8 mouse cellular contexts compared by ENCODE assay signal in genomic region chr11:119210321-119211100, GRCm38 (mm10). TPM values are rescaled to one million over a fixed set of nuclear protein-coding genes. Genes with fewer than 3 reads are reported as not detected.
DNase-seq lines count a peak whose midpoint lies in the region; ATAC-seq and TF ChIP-seq lines count a peak whose summit lies in the region.

No protein-coding gene starts in this region.

- no peak for TF ChIP-seq EP300 in heart, postnatal 0 days (IDR thresholded peaks at IDR 0.05; ENCODE audit: low read depth)

- in situ Hi-C loops in ES-E14 (cut with MboI; ENCODE audit: low sequenced_read_pairs in 2 of 2, unreplicated experiment in 2 of 2), result no loop called here

- H3K4me2 ChIP-seq in heart, postnatal 0 days (ENCODE audit: low read depth, low read length), result peak overlapping the region; percentile 27
- no peak overlapping the region for H3K4me2 ChIP-seq in stomach, embryonic 14.5 days (replicated peaks; ENCODE audit: low read depth, low read length)

- H3K9me3 ChIP-seq in ES-E14 (ENCODE audit: control insufficient read depth, insufficient read depth, low read depth, low read length), result no peaks in the 10 kb centered on the region
- no peaks in the 10 kb centered on the region for H3K9me3 ChIP-seq in heart, postnatal 0 days (replicated peaks; ENCODE audit: control insufficient read depth, low read length)
- H3K9me3 ChIP-seq in stomach, embryonic 14.5 days (ENCODE audit: control insufficient read depth, low read depth, low read length), result no peaks in the 10 kb centered on the region

- ATAC-seq in heart, postnatal 0 days (ENCODE audit: insufficient read depth, low read depth), result peak; percentile 26; the same call in 1 of the 2 replicates
- ATAC-seq in stomach, embryonic 14.5 days (ENCODE audit: insufficient number of reproducible peaks, insufficient read depth, low FRiP score, low read depth), result no peak

- H3K9ac ChIP-seq in ES-E14 (ENCODE audit: insufficient read depth, low read depth, low read length, poor library complexity, severe bottlenecking), result peak overlapping the region; percentile 5; the same call in 1 of the 2 replicates
- no peak overlapping the region for H3K9ac ChIP-seq in heart, postnatal 0 days (replicated peaks; ENCODE audit: low read depth, low read length)
- H3K9ac ChIP-seq in stomach, embryonic 14.5 days (replicated peaks; ENCODE audit: low read depth, low read length), result no peak overlapping the region

- peaks cover 1 to 29% of the 10 kb centered on the region in 2 experiments; a peak in 3 of 4 replicates for H3K4me1 ChIP-seq in ES-E14 (ENCODE audit: control insufficient read depth in 2 of 2, insufficient read depth in 2 of 2, low read length in 2 of 2, poor library complexity in 1 of 2)
- H3K4me1 ChIP-seq in heart, postnatal 0 days (ENCODE audit: control insufficient read depth, insufficient read depth), result peaks cover 44% of the 10 kb centered on the region
- H3K4me1 ChIP-seq in stomach, embryonic 14.5 days (ENCODE audit: control insufficient read depth, insufficient read depth, low read length), result peaks cover 48% of the 10 kb centered on the region

- DNase-seq in adrenal gland, adult 2 months, result peak; percentile 62
- DNase-seq in adrenal gland, adult 18-20 months (ENCODE audit: low spot score in 2 of 2), result no peak
- no peak for DNase-seq in ES-E14 (ENCODE audit: low read depth, low spot score)
- DNase-seq in fibroblast of lung, adult 2 months (ENCODE audit: low read depth), result peak; percentile 78
- DNase-seq in heart, postnatal 0 days (ENCODE audit: low spot score), result peak; percentile 43
- peak; percentile 74 to 76 for DNase-seq in lung, adult 18-20 months
- no peak for DNase-seq in spleen, postnatal 4 days (ENCODE audit: low spot score in 2 of 2)

- peaks cover 5% of the 10 kb centered on the region; the same call in 1 of the 2 replicates for H3K36me3 ChIP-seq in ES-E14 (ENCODE audit: control insufficient read depth, insufficient read depth, low read length, poor library complexity, severe bottlenecking)
- H3K36me3 ChIP-seq in heart, postnatal 0 days (replicated peaks; ENCODE audit: control insufficient read depth, insufficient read depth, low read length), result peaks cover 9% of the 10 kb centered on the region
- H3K36me3 ChIP-seq in stomach, embryonic 14.5 days (ENCODE audit: control insufficient read depth, insufficient read depth, low read length), result peaks cover 12% of the 10 kb centered on the region

- H3K27me3 ChIP-seq in heart, postnatal 0 days (ENCODE audit: control insufficient read depth, insufficient read depth, low read length), result no peaks in the 10 kb centered on the region
- H3K27me3 ChIP-seq in stomach, embryonic 14.5 days (ENCODE audit: control insufficient read depth, insufficient read depth, low read length), result no peaks in the 10 kb centered on the region

- H3K27ac ChIP-seq in ES-E14 (ENCODE audit: insufficient read depth, low read depth, low read length, poor library complexity, severe bottlenecking), result no peak overlapping the region
- peak overlapping the region; percentile 30; the same call in 1 of the 2 replicates for H3K27ac ChIP-seq in heart, postnatal 0 days (ENCODE audit: low read depth)
- H3K27ac ChIP-seq in stomach, embryonic 14.5 days (ENCODE audit: low read length), result peak overlapping the region; percentile 55; the same call in 1 of the 2 replicates

- 47% methylated on average over 32 of the region's 32 CpGs for WGBS in heart, postnatal 0 days
- 76% methylated on average over 32 of the region's 32 CpGs for WGBS in stomach, embryonic 14.5 days

- TF ChIP-seq CTCF in heart, postnatal 0 days (IDR thresholded peaks at IDR 0.05; ENCODE audit: low read depth), result no peak

- H3K4me3 ChIP-seq in ES-E14 (ENCODE audit: insufficient read depth in 1 of 2, low read depth in 1 of 2, low read length in 2 of 2, poor library complexity in 1 of 2, severe bottlenecking in 1 of 2), result peak overlapping the region in 1 of 2 experiments; percentile 30; a peak in 3 of 4 replicates
- no peak overlapping the region for H3K4me3 ChIP-seq in heart, postnatal 0 days (ENCODE audit: low read depth, low read length)
- no peak overlapping the region for H3K4me3 ChIP-seq in stomach, embryonic 14.5 days (ENCODE audit: low read depth, low read length)

TF ChIP-seq in ES-E14, 5 proteins besides CTCF, POLR2A, EP300 and RAD21:
- no peak for TF ChIP-seq CHD2 (IDR thresholded peaks at IDR 0.05; ENCODE audit: low read depth, low read length)
TF ChIP-seq in ES-E14: peak in this region for 0.

RNA-seq across cellular contexts. Expression of gene Tbc1d16, which starts 17.8 kb away (rescaled TPM):
- total RNA-seq in adrenal gland, adult 2 months (2021), result 10 to 100 TPM; 12.8 to 24.5 TPM
- polyA plus RNA-seq in adrenal gland, adult 2 months (2012; rRNA removed), result 6.2 and 7.3 TPM in 2 replicates
- total RNA-seq in adrenal gland, adult 18-20 months (2021), result 10 to 100 TPM; 17.7 to 30.8 TPM
- total RNA-seq in ES-E14 (2012; rRNA removed), result 6.3 and 10.1 TPM in 2 replicates
- 46.4 and 50.8 TPM in 2 replicates for total RNA-seq in heart, postnatal 0 days (2014; rRNA removed; ENCODE audit: low replicate concordance)
- 12.4 and 12.9 TPM in 2 replicates for polyA plus RNA-seq in heart, postnatal 0 days (2015; fragmentation: Nextera tagmentation; extraction: Ambion mirVana)
- 14.8 and 15.9 TPM in 2 replicates for polyA plus RNA-seq in stomach, embryonic 14.5 days (2014; fragmentation: Nextera tagmentation; extraction: Ambion mirVana)

RNA-seq across cellular contexts. Expression of gene Ccdc40, which starts 17.9 kb away (rescaled TPM):
- under 1 TPM; 0.26 to 0.83 TPM for total RNA-seq in adrenal gland, adult 2 months (2021)
- polyA plus RNA-seq in adrenal gland, adult 2 months (2012; rRNA removed), result 0.34 and 1.1 TPM in 2 replicates
- 1 to 10 TPM; 1.2 to 1.3 TPM for total RNA-seq in adrenal gland, adult 18-20 months (2021)
- 6.2 and 6.4 TPM in 2 replicates for total RNA-seq in ES-E14 (2012; rRNA removed)
- 0.39 TPM in 1 of 2 replicates, not detected in the other for total RNA-seq in heart, postnatal 0 days (2014; rRNA removed; ENCODE audit: low replicate concordance)
- polyA plus RNA-seq in heart, postnatal 0 days (2015; fragmentation: Nextera tagmentation; extraction: Ambion mirVana), result 0.62 and 0.68 TPM in 2 replicates
- 4.1 and 4.3 TPM in 2 replicates for polyA plus RNA-seq in stomach, embryonic 14.5 days (2014; fragmentation: Nextera tagmentation; extraction: Ambion mirVana)

RNA-seq across cellular contexts. Expression of gene Gaa, which starts 57.2 kb away (rescaled TPM):
- total RNA-seq in adrenal gland, adult 2 months (2021), result 100 to 1,000 TPM; 119 to 123 TPM
- polyA plus RNA-seq in adrenal gland, adult 2 months (2012; rRNA removed), result 363 and 377 TPM in 2 replicates
- 100 to 1,000 TPM; 106 to 107 TPM for total RNA-seq in adrenal gland, adult 18-20 months (2021)
- 69.3 and 116 TPM in 2 replicates for total RNA-seq in ES-E14 (2012; rRNA removed)
- total RNA-seq in heart, postnatal 0 days (2014; rRNA removed; ENCODE audit: low replicate concordance), result 91.1 and 158 TPM in 2 replicates
- polyA plus RNA-seq in heart, postnatal 0 days (2015; fragmentation: Nextera tagmentation; extraction: Ambion mirVana), result 51.8 and 56.3 TPM in 2 replicates
- 50.3 and 55.8 TPM in 2 replicates for polyA plus RNA-seq in stomach, embryonic 14.5 days (2014; fragmentation: Nextera tagmentation; extraction: Ambion mirVana)

Comparison
In these comparisons a context has a peak if more than half of its experiments do, and no peak if none do; other contexts are left out.
1. DNase-seq: peak in adrenal gland, adult 2 months (single experiment), fibroblast of lung, adult 2 months (single experiment), heart, postnatal 0 days (single experiment) and lung, adult 18-20 months (2 of 2); none in adrenal gland, adult 18-20 months (0 of 2), ES-E14 (single experiment) and spleen, postnatal 4 days (0 of 2).